In genomic region chr5:111555981-111556380, GRCm38 (mm10) we compare ENCODE assay signal across 9 mouse cellular contexts.
DNase-seq lines count a peak whose midpoint lies in the region; ATAC-seq and TF ChIP-seq lines count a peak whose summit lies in the region.
"Had no signal": no experiment of that assay in that cellular context is flagged by ENCODE, and none has a peak within 500 bp of the region (broad histone marks: within the 10 kb centered on the region; RNA-seq: fewer than 3 reads in every experiment).

No protein-coding gene starts in this region.

- WGBS in intestine, embryonic 14.5 days: 18% methylated on average over 7 of the region's 7 CpGs
- WGBS in intestine, postnatal 0 days: 21% methylated on average over 7 of the region's 7 CpGs
- 48% methylated on average over 7 of the region's 7 CpGs for WGBS in forebrain, embryonic 13.5 days
- 20% methylated on average over 7 of the region's 7 CpGs for WGBS in kidney, embryonic 16.5 days

- no peak for DNase-seq in intestine, embryonic 14.5 days (ENCODE audit: low spot score)
- DNase-seq in mesoderm, embryonic 11.5 days (ENCODE audit: low read depth, low spot score): peak; percentile 78
- DNase-seq in MN1 (ENCODE audit: low spot score): no peak
- no peak for DNase-seq in gastrocnemius, adult 8-10 months (ENCODE audit: low spot score in 2 of 2)
- no peak for DNase-seq in left cerebral cortex, postnatal 36 days (ENCODE audit: low spot score in 2 of 2)
- DNase-seq: adrenal gland, postnatal 14 days had no signal

- intact Hi-C loops in left cerebral cortex, postnatal 36 days (cut with DNase I): no loop called here

- no peak overlapping the region for H3K4me3 ChIP-seq in intestine, embryonic 14.5 days (ENCODE audit: low read depth, low read length)
- H3K4me3 ChIP-seq in intestine, postnatal 0 days (ENCODE audit: low read depth, low read length): no peak overlapping the region
- no peak overlapping the region for H3K4me3 ChIP-seq in forebrain, embryonic 13.5 days
- no peak overlapping the region for H3K4me3 ChIP-seq in kidney, embryonic 16.5 days (ENCODE audit: low read length)

- peak overlapping the region; percentile 60; the same call in 1 of the 2 replicates for H3K27ac ChIP-seq in intestine, embryonic 14.5 days (ENCODE audit: low read depth)
- no peak overlapping the region for H3K27ac ChIP-seq in intestine, postnatal 0 days (ENCODE audit: low read depth, low read length)
- H3K27ac ChIP-seq in forebrain, embryonic 13.5 days: peak overlapping the region; percentile 86
- peak overlapping the region; percentile 31; the same call in 1 of the 2 replicates for H3K27ac ChIP-seq in kidney, embryonic 16.5 days (ENCODE audit: low read length)

- H3K4me1 ChIP-seq in intestine, embryonic 14.5 days (replicated peaks; ENCODE audit: control insufficient read depth, insufficient read depth, low read length): peaks cover 20% of the 10 kb centered on the region
- H3K4me1 ChIP-seq in intestine, postnatal 0 days (replicated peaks; ENCODE audit: control insufficient read depth, insufficient read depth, low read length): no peaks in the 10 kb centered on the region
- peaks cover 39% of the 10 kb centered on the region for H3K4me1 ChIP-seq in forebrain, embryonic 13.5 days
- H3K4me1 ChIP-seq in kidney, embryonic 16.5 days (ENCODE audit: insufficient read depth, low read length): peaks cover 25% of the 10 kb centered on the region

- H3K9ac ChIP-seq in intestine, embryonic 14.5 days (ENCODE audit: low read length): no peak overlapping the region
- H3K9ac ChIP-seq in intestine, postnatal 0 days (ENCODE audit: low read depth, low read length): no peak overlapping the region
- H3K9ac ChIP-seq in forebrain, embryonic 13.5 days: no peak overlapping the region; the same call in 1 of the 2 replicates
- no peak overlapping the region for H3K9ac ChIP-seq in kidney, embryonic 16.5 days (replicated peaks; ENCODE audit: low read length)

- no peaks in the 10 kb centered on the region for H3K27me3 ChIP-seq in intestine, embryonic 14.5 days (replicated peaks; ENCODE audit: control insufficient read depth, insufficient read depth, low read length)
- no peaks in the 10 kb centered on the region for H3K27me3 ChIP-seq in intestine, postnatal 0 days (replicated peaks; ENCODE audit: control insufficient read depth, insufficient read depth, low read length)
- H3K27me3 ChIP-seq in forebrain, embryonic 13.5 days: no peaks in the 10 kb centered on the region
- H3K27me3 ChIP-seq in kidney, embryonic 16.5 days (ENCODE audit: insufficient read depth, low read length): peaks cover 25% of the 10 kb centered on the region

- H3K36me3 ChIP-seq in intestine, embryonic 14.5 days (ENCODE audit: control insufficient read depth, insufficient read depth, low read length): no peaks in the 10 kb centered on the region
- H3K36me3 ChIP-seq in intestine, postnatal 0 days (ENCODE audit: control insufficient read depth, insufficient read depth): no peaks in the 10 kb centered on the region
- H3K36me3 ChIP-seq in forebrain, embryonic 13.5 days (ENCODE audit: poor library complexity, severe bottlenecking): no peaks in the 10 kb centered on the region
- no peaks in the 10 kb centered on the region for H3K36me3 ChIP-seq in kidney, embryonic 16.5 days (ENCODE audit: insufficient read depth, low read length)

- no peak overlapping the region for H3K4me2 ChIP-seq in intestine, embryonic 14.5 days (ENCODE audit: low read length)
- H3K4me2 ChIP-seq in intestine, postnatal 0 days (replicated peaks; ENCODE audit: low read depth): no peak overlapping the region
- no peak overlapping the region for H3K4me2 ChIP-seq in forebrain, embryonic 13.5 days
- no peak overlapping the region for H3K4me2 ChIP-seq in kidney, embryonic 16.5 days (replicated peaks; ENCODE audit: low read depth, low read length)

- 0 out of 2 replicates have a peak, but pooled peaks have one; percentile 14 for ATAC-seq in intestine, embryonic 14.5 days (replicated peaks; ENCODE audit: low FRiP score, low TSS enrichment, low read depth)
- no peak for ATAC-seq in intestine, postnatal 0 days
- no peak for ATAC-seq in forebrain, embryonic 13.5 days
- ATAC-seq in kidney, embryonic 16.5 days (ENCODE audit: low FRiP score, low TSS enrichment): peak; percentile 66

- TF ChIP-seq CTCF in intestine, postnatal 0 days (IDR thresholded peaks at IDR 0.05; ENCODE audit: low read depth): no peak

- H3K9me3 ChIP-seq in intestine, embryonic 14.5 days (ENCODE audit: control insufficient read depth, low read length): no peaks in the 10 kb centered on the region
- H3K9me3 ChIP-seq in intestine, postnatal 0 days (ENCODE audit: control insufficient read depth): no peaks in the 10 kb centered on the region
- H3K9me3 ChIP-seq in forebrain, embryonic 13.5 days (replicated peaks): no peaks in the 10 kb centered on the region
- H3K9me3 ChIP-seq in kidney, embryonic 16.5 days (ENCODE audit: low read length): no peaks in the 10 kb centered on the region

Comparison
In these comparisons a context has a peak if more than half of its experiments do, and no peak if none do; other contexts are left out.
1. ATAC-seq: peak in intestine, embryonic 14.5 days (single experiment) and kidney, embryonic 16.5 days (single experiment); none in intestine, postnatal 0 days (single experiment) and forebrain, embryonic 13.5 days (single experiment).